Mouse (Mus musculus) cerebellum, adult 2 months (tissue): ENCODE measurements around the gene Olfml1.

Source experiments
- CTCF ChIP-seq: fragments of 200-500 bp; IDR thresholded peaks from 2 replicates; pipeline ENCODE4 v1.5.1; 2011; ENCODE audit warnings: low read depth, mild to moderate bottlenecking, control low read depth, low read length, moderate library complexity, borderline replicate concordance; ENCODE audit not compliant: insufficient read depth
- POLR2A ChIP-seq: fragments of 200-500 bp; IDR thresholded peaks from 2 replicates; pipeline ENCODE4 v1.6.1; 2011; ENCODE audit warnings: low read length, control low read depth, borderline replicate concordance; ENCODE audit not compliant: insufficient read depth

- TF ChIP-seq CTCF (no peak), POLR2A (no peak)
Measured at GRCm38 (mm10) chr7:107547872-107548271, 19.4 kb upstream of the Olfml1 start.
